Mouse (Mus musculus): ENCODE measurements around the gene Gm49361.
A peak's percentile ranks its signal among the peaks of the same experiment; 100 is the strongest.

Gene Gm49361

DNA sequence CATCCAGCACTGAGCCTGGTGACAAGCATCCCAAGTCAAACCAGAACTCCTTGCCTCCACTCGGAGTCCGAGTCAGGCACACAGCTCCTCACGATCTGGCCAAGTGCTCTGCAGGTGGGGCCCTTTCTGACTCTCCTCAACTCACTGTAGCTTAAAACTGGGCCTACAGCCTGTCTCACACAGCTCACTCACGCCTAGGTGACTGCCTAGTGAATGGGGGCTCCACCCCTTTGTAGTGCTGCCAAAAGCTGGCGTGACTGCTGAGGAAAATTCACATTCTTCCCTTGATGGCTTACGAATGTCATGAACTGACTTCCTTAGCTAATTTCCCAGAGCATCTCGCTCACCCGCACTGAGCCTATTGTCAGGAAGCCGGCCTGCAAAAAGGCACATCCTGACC is 15.4 kb downstream of the Gm49361 start:
- DNase-seq (ENCODE audit: low read depth, low spot score) = no peak

DNA sequence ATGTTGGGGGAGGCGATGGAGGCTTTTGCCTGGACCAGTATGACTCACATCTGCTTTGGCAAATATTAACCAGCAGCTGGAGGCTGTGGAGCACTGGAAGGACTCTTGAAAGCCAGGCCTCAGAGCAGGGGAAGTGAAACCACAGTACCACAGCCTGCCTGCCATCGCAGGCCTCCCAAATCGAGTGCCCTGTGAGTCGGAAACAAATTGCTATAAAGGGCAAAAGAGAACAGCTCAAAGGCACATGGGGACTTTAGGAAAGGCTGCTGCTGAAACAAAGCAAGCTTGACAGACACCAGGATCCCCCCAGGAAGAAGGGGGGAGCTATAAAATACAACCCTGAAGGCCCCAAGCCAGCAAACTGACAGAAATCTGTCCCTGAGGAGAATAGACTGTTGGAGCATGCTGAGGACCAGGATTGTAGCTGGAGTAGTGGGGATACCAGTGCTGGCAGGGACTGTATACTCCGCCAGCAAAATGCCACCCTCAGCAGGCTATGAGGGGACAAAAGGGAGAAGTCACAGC is 15.9 kb downstream of the Gm49361 start:
- DNase-seq (ENCODE audit: low read depth, low spot score) = no peak

DNA sequence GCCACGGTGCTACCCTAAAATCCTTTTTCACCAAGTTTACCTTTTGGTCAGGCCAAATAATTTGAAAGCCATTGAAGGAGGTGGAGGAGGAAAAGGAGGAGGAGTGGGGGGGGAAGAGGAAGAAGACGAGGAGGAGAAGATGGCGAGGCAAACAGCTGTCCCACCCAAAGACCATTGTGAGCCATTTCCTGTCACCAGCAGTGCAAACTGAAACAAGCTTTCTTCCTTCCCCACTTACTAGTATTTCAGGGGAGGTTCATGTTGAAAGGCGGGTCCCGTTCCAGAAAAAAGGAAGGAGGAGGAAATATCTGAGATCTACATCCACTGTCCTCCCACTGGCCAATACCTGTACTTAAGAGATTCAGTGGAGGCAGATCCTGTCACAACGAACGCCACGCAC is 16.5 kb downstream of the Gm49361 start:
- DNase-seq (ENCODE audit: low read depth, low spot score) = no peak

DNA sequence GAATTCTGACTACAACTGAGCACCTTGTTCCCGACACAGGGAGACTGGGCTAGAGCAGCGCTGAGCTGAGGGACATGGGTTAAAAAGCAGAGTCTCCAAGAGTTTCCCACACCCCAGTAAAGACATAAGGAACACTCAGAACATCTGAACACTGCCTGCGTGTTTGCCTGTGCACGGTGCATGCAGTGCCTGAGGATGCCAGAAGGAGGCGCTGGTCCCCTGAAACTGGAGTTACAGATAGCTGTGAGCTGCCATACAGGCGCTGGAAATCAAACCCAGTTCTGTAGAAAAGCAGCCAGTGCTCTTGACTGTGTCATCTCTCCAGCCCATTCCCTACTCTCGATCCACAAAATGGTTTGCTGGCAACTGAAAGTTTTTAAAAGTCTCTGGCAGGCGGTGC is 19.7 kb downstream of the Gm49361 start:
- DNase-seq (ENCODE audit: low read depth, low spot score) = no peak

DNA sequence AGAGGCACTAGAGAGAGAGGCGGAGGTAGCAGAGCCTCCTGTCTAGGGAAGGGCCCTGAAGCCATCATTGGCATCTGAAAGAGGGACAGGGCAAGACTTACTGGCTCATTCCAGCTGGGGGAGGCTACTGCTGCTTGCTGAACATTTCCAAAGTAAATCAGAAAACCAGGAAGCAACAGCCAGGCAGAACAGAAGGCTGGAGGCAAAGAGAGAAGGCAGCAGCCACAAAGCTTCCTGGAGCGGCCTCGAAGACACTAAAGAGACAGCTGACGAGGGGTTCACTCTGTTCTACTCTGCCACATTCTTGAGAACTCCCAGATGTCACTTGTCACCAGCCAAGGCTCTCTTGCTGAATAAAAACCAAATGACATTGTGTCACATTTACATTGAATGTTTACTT is 21.4 kb downstream of the Gm49361 start:
- no peak for DNase-seq (ENCODE audit: low read depth, low spot score)

DNA sequence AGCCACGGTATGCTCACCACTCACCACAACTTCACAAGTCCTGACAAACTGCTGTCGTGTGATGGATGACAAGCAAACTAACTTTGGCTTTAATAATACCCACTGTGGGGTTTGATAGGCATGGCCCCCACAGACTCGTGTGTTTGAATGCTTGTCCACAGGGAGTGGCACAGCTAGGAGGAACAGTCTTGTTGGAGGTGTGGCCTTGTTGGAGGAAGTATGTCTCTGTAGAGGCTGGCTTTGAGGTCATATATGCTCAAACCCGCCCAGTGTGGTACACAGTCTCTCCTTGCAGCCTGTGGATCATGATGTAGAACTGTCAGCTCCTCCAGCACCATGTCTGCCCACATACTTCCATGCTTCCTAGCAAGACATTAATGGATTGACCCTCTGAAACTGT is 27.7 kb downstream of the Gm49361 start:
- DNase-seq (ENCODE audit: low read depth, low spot score) = no peak

DNA sequence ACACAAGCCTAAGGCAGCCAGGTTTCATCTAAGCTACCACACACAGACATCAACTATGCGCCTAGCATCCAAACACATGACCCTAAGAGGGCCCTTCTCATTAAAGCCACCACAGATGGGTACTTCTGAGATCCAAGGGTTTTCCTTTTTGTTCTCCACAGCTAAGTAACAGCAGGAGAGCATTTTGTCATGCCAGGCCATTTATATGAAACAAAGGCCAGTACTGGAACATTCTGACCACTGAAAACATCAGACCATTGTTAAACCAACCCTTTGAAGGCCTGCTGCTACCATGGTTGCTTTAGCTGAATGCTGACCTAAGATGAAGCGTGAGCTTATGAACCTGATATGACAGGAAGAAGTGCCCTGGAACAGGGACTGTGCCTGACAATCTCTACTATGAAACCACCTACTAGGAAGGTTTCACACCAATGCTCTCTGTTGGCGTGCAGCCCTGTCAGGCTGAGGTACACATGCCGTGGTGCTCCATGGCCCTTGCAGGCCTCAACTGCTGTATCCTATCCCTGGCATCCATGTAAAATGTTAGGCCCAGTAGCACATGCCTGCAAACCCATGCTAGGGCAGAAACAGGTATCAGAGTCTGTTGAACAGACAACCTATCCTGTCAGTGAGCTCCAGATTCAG is 29.2 kb downstream of the Gm49361 start:
- no peak for DNase-seq (ENCODE audit: low read depth, low spot score)

DNA sequence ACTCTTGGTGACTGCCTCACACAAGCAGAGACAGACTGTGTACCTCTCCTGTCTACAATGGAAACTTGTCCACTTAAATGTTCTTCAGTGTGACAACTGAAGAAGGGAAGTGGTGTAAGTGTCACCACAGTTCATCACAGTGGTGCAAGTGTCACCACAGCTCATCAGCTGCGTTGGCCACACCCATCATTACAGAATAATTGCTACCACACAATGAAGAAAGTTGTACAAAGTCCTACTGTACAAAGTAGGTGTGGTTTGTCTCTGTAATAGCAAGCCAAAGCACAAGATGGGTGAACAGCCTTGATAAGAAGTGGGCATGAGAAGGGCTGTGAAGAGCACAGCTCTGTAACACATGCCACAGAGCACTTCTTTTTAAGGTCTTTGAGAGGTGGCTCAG is 33.0 kb downstream of the Gm49361 start:
- no peak for DNase-seq (ENCODE audit: low read depth, low spot score)

DNA sequence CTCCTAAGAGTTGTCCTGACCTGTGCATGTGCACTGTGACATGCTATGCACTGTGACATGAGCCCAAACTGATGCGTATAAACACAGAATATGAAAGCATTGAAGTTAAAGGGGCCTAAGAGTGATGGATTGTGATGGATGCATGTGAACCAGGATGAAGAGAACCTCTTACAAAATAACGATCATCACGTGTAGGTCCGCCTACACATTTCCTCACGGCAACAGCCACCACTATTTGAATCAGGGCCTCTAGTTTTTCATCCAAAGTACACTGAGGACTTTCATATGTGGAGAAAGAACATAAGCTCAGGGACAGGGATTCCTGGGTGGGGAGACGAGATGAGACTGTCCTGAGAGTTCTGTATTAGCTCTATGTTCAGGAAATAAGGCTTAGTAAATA is 34.8 kb downstream of the Gm49361 start:
- DNase-seq (ENCODE audit: low read depth, low spot score) = no peak

DNA sequence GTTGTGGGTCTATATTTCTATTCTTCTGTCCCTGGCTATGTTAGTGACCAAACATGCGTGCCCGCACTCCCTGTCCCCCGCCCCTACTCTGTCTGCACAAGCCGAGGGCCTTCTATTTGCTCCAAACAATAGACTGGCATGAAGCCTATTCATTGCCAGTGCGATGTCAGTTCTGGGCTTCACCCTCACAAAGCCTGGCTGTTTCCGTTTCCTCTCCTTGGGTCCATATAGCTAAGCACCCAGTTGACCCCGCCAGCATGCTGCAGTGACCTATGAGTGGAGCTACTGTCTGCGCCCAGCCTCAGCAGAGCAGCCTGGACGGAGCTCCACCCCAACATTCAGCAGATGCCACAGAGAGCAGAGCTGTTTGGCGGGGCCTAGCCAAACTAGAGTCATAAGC is 36.7 kb downstream of the Gm49361 start:
- DNase-seq (ENCODE audit: low read depth, low spot score) = no peak

DNA sequence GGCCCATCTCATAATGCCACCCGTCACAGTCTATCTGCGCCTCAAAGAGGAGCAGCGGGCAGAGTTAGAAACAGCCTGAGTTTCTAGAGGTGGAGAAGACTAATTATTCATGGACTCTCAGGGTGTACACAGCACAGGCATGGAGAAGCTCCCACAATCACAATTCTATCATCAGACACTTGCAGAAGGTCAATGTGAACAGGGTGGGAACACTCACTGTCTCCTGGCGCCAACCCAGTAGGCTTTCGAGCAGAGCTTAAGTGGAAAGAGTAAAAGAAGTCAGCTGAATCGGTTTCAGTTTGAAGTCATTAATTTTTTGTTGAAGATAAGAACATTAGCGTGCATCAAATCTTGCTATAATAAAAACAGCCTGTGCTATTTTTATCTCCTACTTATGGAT is 37.3 kb downstream of the Gm49361 start:
- DNase-seq (ENCODE audit: low read depth, low spot score) = no peak

DNA sequence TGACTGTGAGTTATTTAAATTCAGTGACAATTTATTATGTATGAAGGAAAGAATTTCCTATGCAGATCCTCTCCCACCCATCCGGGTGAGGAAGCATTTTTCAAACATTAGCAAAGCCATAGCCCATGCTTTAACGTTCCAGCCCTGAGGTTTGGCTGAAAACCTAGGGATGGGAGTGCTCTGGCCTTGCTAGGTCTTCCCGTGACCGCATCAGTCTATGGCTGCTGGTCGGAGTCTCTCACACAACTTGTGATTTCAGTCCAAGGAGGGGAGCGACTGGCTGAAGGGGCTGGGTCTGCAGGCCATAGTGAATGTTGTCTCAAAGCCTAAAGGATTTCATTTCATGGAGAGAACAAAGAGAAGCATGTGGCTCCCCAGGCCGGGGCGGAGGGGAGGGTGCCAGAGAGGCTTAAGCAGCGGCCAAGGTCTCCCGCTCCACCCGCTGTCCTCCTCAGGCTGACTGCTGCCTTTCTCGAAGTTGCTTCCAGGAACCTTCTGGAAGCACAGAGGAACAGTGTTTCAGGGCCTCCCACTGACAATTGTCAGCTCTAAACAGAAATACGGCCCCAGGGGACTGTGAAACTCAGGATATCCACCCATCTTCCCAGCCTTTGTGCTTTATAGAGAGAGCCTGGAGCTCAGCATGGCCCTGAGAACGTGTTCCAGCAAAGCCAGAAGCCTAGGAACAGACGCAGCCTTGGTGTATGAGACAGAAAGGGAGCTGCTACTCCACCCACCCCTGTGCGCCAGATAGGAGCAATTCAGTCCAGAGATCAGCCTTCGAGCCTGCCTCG is 38.6 kb downstream of the Gm49361 start:
- DNase-seq (ENCODE audit: low read depth, low spot score) = no peak

DNA sequence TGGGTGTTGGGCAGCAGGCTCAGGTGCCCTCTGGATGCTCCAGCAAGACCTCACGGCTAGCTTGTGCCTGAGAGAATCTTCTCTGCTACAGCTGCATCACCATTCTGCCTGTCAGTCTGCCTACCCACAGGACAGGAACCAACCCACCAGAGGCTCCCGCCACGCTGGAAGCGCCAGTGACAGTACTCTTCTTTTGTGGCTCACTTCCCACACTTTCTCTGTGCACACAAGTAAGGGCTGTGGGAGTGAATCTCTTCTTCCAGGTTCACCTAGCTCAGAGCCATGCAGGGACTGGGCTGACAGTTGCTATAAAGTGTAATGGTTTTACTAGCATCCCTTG is 39.2 kb downstream of the Gm49361 start:
- DNase-seq (ENCODE audit: low read depth, low spot score) = no peak

DNA sequence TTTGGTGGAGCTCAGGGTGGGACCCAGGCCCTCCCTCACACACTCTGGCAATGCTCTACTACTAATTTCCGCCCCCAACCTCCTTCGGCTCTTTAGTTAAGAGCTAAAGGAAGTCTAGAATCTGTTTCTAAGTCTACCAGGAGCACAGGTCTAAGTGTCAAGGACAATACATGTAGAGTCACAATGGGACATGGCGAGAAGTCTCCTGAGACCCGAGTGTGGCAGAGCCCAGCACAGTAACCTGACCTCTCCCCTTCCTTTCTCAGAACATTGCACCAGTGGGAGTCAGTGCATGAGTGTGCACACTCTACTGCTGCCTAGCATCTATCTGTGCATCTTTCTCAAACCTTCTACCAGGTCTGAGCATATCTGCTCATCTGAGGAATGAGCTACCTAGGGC is 40.1 kb downstream of the Gm49361 start:
- DNase-seq (ENCODE audit: low read depth, low spot score) = no peak

DNA sequence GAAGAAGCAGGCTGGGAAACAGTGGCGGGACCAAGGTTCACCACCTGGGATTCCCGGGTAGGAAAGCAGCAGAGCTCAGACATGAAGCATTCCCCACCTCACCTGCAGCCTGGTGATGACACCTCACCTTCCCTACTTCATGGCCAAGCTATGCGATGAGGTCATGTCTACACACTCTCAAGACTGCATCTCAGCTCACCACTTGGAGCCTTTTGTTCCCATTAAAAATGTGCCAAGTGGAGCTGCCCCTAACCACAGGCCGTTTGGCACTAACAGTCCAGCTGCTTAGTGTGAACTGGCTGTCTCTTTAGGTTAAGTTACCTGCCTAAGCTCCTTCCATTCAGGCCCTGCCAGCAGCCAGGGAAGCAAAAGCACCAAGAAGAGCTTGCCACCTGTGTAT is 40.8 kb downstream of the Gm49361 start:
- DNase-seq (ENCODE audit: low read depth, low spot score) = no peak

DNA sequence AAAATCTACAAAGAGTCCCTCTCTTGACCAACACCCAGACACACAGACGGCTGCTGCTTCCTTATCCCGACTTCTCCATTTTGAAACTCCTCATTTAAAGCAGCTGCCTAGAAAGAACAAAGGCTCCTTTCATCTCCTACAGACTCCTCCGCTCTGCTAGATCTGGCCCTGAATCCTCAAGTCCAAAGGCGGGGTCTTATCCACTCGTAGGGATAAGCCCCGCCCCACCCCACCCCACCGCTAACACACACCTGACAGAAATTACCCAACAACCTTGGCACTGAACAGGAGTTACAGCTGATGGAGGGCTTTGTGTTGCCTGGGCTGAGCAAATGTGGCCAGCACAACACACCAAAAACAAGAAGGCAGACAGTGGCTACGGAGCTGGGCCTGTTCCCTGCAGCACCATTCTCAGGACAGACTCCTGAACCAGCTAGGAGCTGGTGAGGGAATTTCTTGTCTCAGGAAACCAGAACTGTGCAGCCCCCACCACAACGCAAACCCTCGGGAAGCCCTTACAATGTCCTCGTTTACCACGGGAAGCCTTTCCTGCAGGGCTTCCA is 43.9 kb downstream of the Gm49361 start:
- peak; percentile 27 for DNase-seq (ENCODE audit: low read depth, low spot score)

DNA sequence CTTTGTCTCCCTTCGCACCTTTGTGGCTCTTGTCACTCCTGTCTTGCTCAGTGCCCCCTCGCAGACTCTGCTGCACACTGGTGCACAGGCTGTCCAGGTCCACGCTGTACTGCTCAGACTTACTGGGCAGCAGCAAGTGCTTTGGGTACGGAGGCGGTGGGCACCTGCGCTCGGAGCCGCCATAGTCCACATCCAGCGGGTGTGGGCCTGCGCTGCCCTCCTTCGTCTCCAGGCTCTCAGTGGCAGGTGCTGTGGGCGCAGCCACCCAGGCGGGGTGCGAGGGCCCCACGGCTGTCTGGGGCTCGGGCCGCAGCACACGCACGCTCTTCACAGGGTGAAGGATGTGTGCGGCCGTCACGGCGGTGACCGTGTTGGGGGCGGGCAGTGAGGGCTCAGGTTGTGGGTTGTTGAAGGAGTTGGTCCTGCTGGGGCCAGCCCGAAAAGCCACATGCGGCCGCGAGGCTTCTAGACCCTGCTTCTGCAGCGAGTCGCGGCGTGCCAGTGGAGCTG is 46.4 kb downstream of the Gm49361 start:
- DNase-seq (ENCODE audit: low read depth, low spot score) = no peak

DNA sequence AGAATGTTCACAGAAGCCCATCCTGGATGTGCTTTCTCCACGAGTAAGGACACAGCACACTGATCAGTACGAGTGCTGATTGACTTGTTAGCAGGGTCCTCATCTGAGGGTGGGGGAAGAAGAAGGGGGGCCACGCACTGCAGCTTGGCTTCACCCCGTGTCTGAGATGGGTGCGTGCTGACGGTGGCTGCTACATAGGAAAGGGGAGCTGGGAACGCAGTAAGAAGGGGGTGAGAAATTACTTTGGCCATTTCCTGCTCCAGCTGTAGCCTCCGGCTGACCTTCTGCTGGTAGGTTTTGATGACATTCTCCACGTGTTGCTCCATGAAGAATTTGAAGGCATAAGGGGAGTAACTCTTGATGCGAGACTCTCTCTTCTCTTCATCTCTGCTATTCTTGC is 46.9 kb downstream of the Gm49361 start:
- no peak for DNase-seq (ENCODE audit: low read depth, low spot score)

DNA sequence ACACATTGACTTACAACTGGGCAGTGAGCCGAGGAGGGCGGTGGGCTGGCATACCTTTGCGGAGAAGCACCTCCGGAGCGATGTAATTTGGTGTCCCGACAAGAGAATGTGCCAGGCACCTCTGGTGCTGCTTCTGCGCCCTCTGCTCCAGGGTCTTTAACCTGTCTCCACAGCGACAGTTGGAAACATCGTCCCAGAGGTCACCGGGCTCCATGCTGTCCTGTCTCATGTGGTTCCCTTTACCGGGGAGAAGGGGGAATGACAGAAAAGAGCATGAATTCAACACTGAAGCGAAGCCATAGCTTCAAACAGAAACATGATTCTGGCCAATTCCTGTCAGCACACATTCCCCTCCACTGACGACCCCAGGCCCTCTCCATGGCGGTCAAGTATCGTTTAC is 49.8 kb downstream of the Gm49361 start:
- DNase-seq (ENCODE audit: low read depth, low spot score) = no peak

DNA sequence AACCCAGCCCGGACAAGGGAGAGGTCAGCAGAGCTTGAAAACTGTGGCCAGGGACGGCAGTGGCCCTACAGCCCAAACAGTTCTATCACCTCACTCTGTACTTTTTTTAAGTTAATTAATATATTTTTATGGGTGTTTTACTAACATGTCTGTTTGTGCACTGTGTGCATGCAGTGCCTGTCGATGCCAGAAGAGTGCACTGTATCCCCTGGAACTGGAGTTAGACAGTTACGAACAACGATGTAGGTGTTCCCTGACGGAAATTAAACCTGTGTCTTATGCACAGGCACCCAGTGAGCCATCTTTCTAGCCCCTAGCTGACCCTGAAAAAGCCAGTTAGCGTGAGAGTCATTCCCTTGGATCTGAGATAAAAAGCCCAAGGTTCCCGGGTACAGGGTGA is 50.4 kb downstream of the Gm49361 start:
- DNase-seq (ENCODE audit: low read depth, low spot score) = no peak

DNA sequence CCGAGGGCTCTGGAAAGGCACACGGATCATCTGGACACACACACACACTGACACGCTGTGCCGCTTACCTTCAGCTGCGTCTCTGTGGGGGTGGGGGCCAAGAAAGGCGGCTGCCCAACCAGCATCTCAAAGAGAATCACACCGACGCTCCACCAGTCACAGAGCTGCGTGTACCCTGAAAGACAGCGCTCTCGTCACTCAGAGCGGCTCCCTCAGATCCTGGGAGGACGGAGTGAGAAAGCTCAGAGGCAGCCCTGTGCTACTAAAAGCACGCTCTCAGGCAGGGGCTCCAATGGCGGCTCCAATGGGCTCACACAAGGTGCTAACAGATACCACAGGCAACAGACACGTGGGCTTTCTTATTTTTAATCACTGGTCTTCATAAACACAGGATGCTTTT is 51.7 kb downstream of the Gm49361 start:
- no peak for DNase-seq (ENCODE audit: low read depth, low spot score)

DNA sequence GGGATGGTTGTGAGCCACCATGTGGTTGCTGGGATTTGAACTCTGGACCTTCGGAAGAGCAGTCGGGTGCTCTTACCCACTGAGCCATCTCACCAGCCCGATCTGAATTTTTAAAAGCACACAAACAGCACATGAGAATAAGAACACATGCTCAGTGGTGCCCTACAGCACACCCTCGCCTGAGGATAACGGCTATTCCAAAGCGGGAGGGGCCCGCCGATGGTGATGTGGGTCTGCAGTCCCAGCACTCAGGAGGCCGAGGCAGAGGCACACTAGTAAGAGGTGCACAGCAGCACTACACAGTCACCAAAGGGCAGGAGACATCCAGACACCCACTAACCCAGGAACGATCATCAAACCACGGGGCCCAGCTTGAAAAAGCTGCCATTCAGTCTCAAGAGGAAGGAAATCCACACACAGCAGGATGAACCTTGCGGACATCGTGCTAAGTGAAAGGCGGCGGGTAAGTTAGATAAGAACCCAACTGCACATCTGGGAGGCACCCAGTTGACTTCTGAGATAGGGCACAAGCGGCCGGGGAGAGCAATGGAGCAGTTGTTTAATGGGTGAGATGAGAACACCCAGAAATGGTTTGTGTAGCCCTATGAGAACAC is 53.3 kb downstream of the Gm49361 start:
- no peak for DNase-seq (ENCODE audit: low read depth, low spot score)

Data from forelimb bud, embryonic 11.5 days (tissue).